Mouse (Mus musculus) monocyte, adult 5-6 weeks (primary cell): ENCODE data around the gene Krtap14. TPM values are rescaled to one million over a fixed set of nuclear protein-coding genes. Genes with fewer than 3 reads are reported as not detected.

Source experiments
- ATAC-seq: fragments of 153-309, 156-312 bp; replicated peaks from 2 replicates; pipeline ENCODE4 v1.8.0; 2017; ENCODE audit warnings: mild to moderate bottlenecking; ENCODE audit not compliant: low TSS enrichment, insufficient number of reproducible peaks, severe bottlenecking, poor library complexity, low FRiP score
- total RNA-seq: library from RNA; stranded (forward); fragments of 200-1000, 200-491, 200-594 nt; gene quantifications from 3 replicates; pipeline ENCODE4 v1.2.3, GENCODE M21; 2017

Krtap14 gene
- not detected in 3 replicates for total RNA-seq

GRCm38 (mm10) chr16:88826095-88826652 lies at the start of gene Krtap14:
Gene Krtap14 (minus strand): TSS chr16:88826145.
- ATAC-seq = no peak

GRCm38 (mm10) chr16:88874169-88874568 lies 48.2 kb upstream of the Krtap14 start, which contains the start of gene Krtap19-2:
Gene Krtap19-2 (minus strand): TSS chr16:88874269.
- no peak for ATAC-seq

- ATAC-seq = no peak
These were observed 43.4 kb upstream of the Krtap14 start, which contains the start of gene Krtap19-1 for GRCm38 (mm10) chr16:88869311-88869710. Gene Krtap19-1 (minus strand): TSS chr16:88869411.

- ATAC-seq = no peak
These were observed 39.0 kb upstream of the Krtap14 start for GRCm38 (mm10) chr16:88864887-88865407.

- no peak for ATAC-seq
These were observed 25.5 kb upstream of the Krtap14 start for GRCm38 (mm10) chr16:88851450-88851849.

DNA sequence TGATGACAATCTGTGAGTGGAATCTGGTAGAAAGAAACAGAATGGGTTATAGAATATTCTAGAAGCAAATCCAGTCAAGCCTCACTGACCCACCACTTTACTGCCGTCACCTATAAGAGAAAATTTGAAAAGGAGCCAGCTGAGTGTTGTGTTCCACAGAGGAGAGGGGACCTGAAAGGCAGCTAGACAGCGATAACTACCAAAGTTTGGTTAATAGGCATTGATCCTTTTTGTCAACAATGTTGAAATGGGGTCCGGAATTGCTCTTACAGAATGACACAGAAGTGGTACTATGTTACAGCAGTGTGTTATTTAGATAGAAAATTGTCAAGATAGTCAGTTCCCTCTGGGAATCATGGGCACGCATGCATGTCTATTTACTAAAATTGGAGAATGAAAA lies 22.6 kb upstream of the Krtap14 start:
- no peak for ATAC-seq

GRCm38 (mm10) chr16:88847363-88847762 lies 21.4 kb upstream of the Krtap14 start:
- ATAC-seq = no peak

DNA sequence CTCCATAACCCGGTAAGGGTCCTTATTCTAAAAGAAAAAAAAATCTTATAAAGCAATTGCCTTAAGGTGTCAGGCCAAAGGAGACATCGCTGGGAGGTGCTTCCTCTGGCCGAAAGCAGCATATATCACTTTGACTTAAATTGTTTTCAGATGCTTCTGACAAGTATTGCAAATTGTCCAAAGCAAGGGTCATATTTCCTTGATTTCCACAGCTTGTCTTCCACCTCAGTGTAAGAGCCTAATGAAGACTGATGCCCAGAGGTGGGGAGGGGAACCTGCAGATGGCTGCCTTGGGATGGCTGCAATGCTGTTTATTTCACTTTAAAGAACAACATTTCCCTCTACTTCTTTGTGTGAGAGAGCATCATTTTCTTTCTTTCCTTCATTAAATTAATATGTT lies 1.0 kb upstream of the Krtap14 start:
- ATAC-seq = no peak

DNA sequence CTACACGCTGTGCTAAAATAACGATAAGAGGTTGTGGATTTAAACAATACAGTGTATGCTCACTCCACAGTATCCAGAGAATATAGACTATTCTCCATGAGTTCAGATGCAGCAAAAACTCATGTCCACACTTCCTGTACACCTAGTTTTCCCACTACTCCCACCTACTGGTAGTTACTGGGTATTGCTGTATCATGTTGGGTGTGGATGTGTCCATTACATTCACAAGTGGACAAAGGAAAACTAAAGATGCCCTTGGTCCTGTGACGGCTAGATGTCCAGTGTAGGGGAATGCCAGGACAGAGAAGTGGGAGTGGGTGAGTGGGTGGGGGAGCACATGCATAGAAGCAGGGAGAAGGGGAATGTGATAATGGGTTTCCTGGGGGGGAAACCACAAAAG lies 2.2 kb downstream of the Krtap14 start:
- ATAC-seq = no peak

- ATAC-seq = no peak
These were observed 5.9 kb downstream of the Krtap14 start, which contains the start of gene Krtap15 for GRCm38 (mm10) chr16:88820066-88820465. Gene Krtap15 (plus strand): TSS chr16:88820215.

- no peak for ATAC-seq
These were observed 14.1 kb downstream of the Krtap14 start, which contains the start of gene Gm20741 for GRCm38 (mm10) chr16:88811827-88812226. Gene Gm20741 (minus strand): TSS chr16:88812220.

DNA sequence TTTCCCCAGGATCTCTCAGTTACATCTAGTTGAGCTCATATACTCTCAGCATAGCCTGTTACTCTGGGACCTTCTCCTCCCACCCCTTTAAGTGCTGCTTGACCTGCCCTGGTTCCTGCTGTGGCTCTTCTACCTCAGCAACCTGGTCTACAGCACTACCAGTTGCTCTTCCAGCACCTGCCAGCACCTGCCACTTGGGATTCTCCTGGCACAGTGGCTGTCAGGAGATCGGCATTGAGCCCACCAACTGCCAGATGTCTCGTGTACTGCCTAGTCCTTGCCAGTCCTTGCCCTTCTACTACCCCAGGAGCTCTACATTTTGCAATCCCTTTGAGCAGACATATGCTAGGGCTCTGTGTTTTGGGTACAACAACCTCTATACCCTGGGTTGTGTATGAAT lies 39.2 kb downstream of the Krtap14 start:
- peak; percentile 31; the same call in 1 of the 2 replicates for ATAC-seq

DNA sequence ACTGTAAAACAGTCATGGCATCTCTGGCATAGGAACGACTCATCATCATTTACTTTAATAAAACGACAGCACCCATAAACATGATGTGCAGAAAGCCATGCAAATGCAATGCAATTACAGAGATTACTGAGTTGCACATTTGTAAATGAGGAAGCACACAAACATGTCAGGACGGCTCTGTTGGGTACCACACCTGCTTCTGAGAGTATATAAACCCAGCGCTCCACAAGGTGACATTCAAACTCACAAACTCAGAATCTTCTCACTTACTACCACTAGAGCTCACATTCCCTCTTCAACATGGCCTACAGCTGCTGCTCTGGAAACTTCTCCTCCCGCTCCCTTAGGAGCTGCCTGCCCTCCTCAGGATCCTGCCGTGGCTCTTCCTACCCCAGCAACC lies 48.3 kb downstream of the Krtap14 start, which contains the start of gene Gm5965:
Gm5965 (plus strand) TSS at position 301 of the 400 bp plus-strand sequence.
- ATAC-seq = no peak

DNA sequence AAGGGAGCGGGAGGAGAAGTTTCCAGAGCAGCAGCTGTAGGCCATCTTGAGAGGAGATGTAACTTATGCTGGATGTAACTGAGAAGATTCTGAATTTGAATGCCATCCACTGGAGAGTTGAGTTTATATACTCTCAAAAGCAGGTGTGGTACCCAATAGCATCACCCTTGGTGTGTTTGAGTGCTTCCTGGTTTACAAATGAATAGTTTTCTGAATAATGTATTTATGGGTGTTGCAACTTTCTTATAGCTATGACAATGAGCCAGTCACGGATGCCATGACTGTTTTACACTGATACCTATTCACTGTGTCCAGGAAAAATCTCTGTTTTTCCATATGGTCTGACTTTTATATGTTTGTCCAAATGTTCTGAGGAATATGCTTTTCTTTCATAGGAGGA lies 51.8 kb downstream of the Krtap14 start, which contains the start of gene 2310057N15Rik:
2310057N15Rik (minus strand) TSS at position 101 of the 400 bp plus-strand sequence.
- ATAC-seq = no peak

Other genes with a start within 250 kb of the Krtap14 start
- gene Krtap24-1, start 213.9 kb downstream of the Krtap14 start, total RNA-seq = not detected in 3 replicates
- not detected in 3 replicates for gene 2310079G19Rik, start 198.5 kb downstream of the Krtap14 start, total RNA-seq
- not detected in 3 replicates for gene Krtap26-1, start 178.3 kb downstream of the Krtap14 start, total RNA-seq
- gene Krtap27-1, start 154.5 kb downstream of the Krtap14 start, total RNA-seq = not detected in 3 replicates
- gene 2310061N02Rik, start 118.2 kb downstream of the Krtap14 start, total RNA-seq = not detected in 3 replicates
- gene Krtap13-1, start 97.3 kb downstream of the Krtap14 start, total RNA-seq = not detected in 3 replicates
- gene Krtap13, start 74.5 kb downstream of the Krtap14 start, total RNA-seq = not detected in 3 replicates
- gene 2310034C09Rik, start 67.3 kb downstream of the Krtap14 start, total RNA-seq = not detected in 3 replicates
- gene 2310057N15Rik, start 51.9 kb downstream of the Krtap14 start, total RNA-seq = not detected in 3 replicates
- not detected in 3 replicates for gene Gm5965, start 48.2 kb downstream of the Krtap14 start, total RNA-seq
- not detected in 3 replicates for gene Gm20741, start 13.9 kb downstream of the Krtap14 start, total RNA-seq
- gene Krtap15, start 5.9 kb downstream of the Krtap14 start, total RNA-seq = not detected in 3 replicates
- gene Krtap19-1, start 43.3 kb upstream of the Krtap14 start, total RNA-seq = not detected in 3 replicates
- gene Krtap19-2, start 48.1 kb upstream of the Krtap14 start, total RNA-seq = not detected in 3 replicates
- not detected in 3 replicates for gene Krtap19-3, start 51.9 kb upstream of the Krtap14 start, total RNA-seq
- not detected in 3 replicates for gene Krtap19-4, start 58.9 kb upstream of the Krtap14 start, total RNA-seq
- not detected in 3 replicates for gene Krtap19-5, start 70.3 kb upstream of the Krtap14 start, total RNA-seq
- not detected in 3 replicates for gene Krtap19-9b, start 106.1 kb upstream of the Krtap14 start, total RNA-seq
- not detected in 3 replicates for gene Krtap16-3, start 136.7 kb upstream of the Krtap14 start, total RNA-seq
- not detected in 3 replicates for gene Krtap22-2, start 184.6 kb upstream of the Krtap14 start, total RNA-seq
- gene Gm10229, start 189.1 kb upstream of the Krtap14 start, total RNA-seq = not detected in 3 replicates
- gene Krtap6-1, start 205.6 kb upstream of the Krtap14 start, total RNA-seq = not detected in 3 replicates
- gene Gm10228, start 215.3 kb upstream of the Krtap14 start, total RNA-seq = not detected in 3 replicates
- gene Krtap6-5, start 221.7 kb upstream of the Krtap14 start, total RNA-seq = not detected in 3 replicates
- not detected in 3 replicates for gene 1110025L11Rik, start 237.9 kb upstream of the Krtap14 start, total RNA-seq